Mouse (Mus musculus) T-helper 1 cell (primary cell): ENCODE data around the gene Lhfpl2.

Experiments used
- in situ Hi-C: fragments of 300-600 bp; cut with MboI, MseI; formaldehyde crosslinking; loops from one replicate; pipeline ENCODE4 v1.15.1; 2025; ENCODE audit warnings: high pct_unique_total_duplicates

The Lhfpl2 gene

GRCm38 (mm10) chr13:94139713-94140445 lies 82.3 kb downstream of the Lhfpl2 start:
- in situ Hi-C loops, result no loop called here

- in situ Hi-C loops, result no loop called here
Measured at GRCm38 (mm10) chr13:94140446-94140845, 82.8 kb downstream of the Lhfpl2 start.

- in situ Hi-C loops, result no loop called here
Measured at GRCm38 (mm10) chr13:94143063-94143652, 85.6 kb downstream of the Lhfpl2 start.

- in situ Hi-C loops, result no loop called here
Measured at GRCm38 (mm10) chr13:94144451-94144850, 86.9 kb downstream of the Lhfpl2 start.

GRCm38 (mm10) chr13:94147257-94147656 lies 89.7 kb downstream of the Lhfpl2 start:
- in situ Hi-C loops, result no loop called here

GRCm38 (mm10) chr13:94149006-94149405 lies 91.4 kb downstream of the Lhfpl2 start:
- in situ Hi-C loops, result no loop called here

GRCm38 (mm10) chr13:94149781-94150180 lies 92.2 kb downstream of the Lhfpl2 start:
- in situ Hi-C loops, result no loop called here

GRCm38 (mm10) chr13:94151308-94151707 lies 93.7 kb downstream of the Lhfpl2 start:
- in situ Hi-C loops, result no loop called here

GRCm38 (mm10) chr13:94152836-94153235 lies 95.2 kb downstream of the Lhfpl2 start:
- in situ Hi-C loops, result no loop called here

GRCm38 (mm10) chr13:94153658-94154057 lies 96.1 kb downstream of the Lhfpl2 start:
- in situ Hi-C loops, result no loop called here

GRCm38 (mm10) chr13:94154512-94155296 lies 97.1 kb downstream of the Lhfpl2 start:
- in situ Hi-C loops, result no loop called here

GRCm38 (mm10) chr13:94155657-94156429 lies 98.2 kb downstream of the Lhfpl2 start:
- in situ Hi-C loops, result no loop called here

GRCm38 (mm10) chr13:94158864-94159477 lies 101.4 kb downstream of the Lhfpl2 start:
- in situ Hi-C loops, result no loop called here

- in situ Hi-C loops, result no loop called here
Measured at GRCm38 (mm10) chr13:94159478-94160220, 102.1 kb downstream of the Lhfpl2 start.

GRCm38 (mm10) chr13:94164501-94164900 lies 106.9 kb downstream of the Lhfpl2 start:
- in situ Hi-C loops, result no loop called here

- in situ Hi-C loops, result no loop called here
Measured at GRCm38 (mm10) chr13:94168319-94168718, 110.7 kb downstream of the Lhfpl2 start.

GRCm38 (mm10) chr13:94169325-94169916 lies 111.8 kb downstream of the Lhfpl2 start:
- in situ Hi-C loops, result no loop called here

GRCm38 (mm10) chr13:94171612-94172011 lies 114.0 kb downstream of the Lhfpl2 start:
- in situ Hi-C loops, result no loop called here

- in situ Hi-C loops, result no loop called here
Measured at GRCm38 (mm10) chr13:94172533-94173310, 115.1 kb downstream of the Lhfpl2 start.
